Mouse (Mus musculus): ENCODE measurements around the gene Gm6676.
"Not testable (repeated sequence)": the region's sequence is repeated elsewhere in the genome, so short reads cannot be mapped to it uniquely, and the experiment has no call there.

Gene Gm6676

DNA sequence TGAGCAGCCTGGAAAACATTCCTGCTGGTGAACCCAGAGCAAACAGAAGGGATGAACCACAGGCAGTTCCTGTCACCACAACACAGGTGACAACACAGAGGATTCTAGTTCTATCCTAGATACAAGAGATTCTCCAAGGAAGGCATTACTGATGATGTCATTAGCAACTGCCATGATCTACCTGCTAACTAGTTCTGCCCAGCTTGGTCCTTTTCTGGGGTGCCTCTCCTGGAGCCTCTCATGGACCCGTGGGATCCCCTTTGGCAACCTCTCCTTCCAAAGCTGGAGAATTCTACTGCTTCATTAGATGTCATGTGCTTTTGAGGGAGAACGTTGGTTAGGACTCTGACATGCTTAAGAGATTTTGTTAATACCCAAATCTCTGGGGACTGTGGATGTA lies at the start of gene Gm6676:
Gene Gm6676, minus strand, starts transcription at position 101 of the 400 bp plus-strand sequence.
- not testable (repeated sequence) for DNase-seq

DNA sequence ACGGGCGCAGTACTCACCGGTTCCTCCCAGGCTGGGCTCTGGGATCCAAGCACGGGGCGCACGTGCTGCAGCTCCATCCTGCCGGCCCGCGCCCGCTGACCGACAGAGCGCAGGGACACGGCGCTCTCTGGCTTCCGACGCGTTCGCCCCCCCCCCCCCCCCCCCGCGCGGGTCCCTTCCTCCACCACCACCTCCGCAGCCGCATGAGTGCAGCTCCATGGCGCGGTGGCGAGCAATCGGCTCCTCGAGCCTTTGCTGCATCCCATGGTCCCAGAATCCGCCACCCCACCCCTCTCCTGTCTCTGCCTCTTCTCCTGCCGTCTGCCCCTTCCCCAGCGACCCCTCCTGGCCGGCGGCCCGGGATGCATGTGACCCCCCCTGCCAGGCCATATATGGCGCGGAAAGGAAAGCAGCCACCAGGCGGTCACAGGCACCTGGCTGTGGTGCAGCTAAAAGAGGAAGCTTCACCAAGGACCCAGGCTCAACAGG lies 49.3 kb upstream of the Gm6676 start, which contains the start of gene Gm3512:
Gene Gm3512, minus strand, starts transcription at position 51 of the 489 bp plus-strand sequence.
- not testable (repeated sequence) for DNase-seq

DNA sequence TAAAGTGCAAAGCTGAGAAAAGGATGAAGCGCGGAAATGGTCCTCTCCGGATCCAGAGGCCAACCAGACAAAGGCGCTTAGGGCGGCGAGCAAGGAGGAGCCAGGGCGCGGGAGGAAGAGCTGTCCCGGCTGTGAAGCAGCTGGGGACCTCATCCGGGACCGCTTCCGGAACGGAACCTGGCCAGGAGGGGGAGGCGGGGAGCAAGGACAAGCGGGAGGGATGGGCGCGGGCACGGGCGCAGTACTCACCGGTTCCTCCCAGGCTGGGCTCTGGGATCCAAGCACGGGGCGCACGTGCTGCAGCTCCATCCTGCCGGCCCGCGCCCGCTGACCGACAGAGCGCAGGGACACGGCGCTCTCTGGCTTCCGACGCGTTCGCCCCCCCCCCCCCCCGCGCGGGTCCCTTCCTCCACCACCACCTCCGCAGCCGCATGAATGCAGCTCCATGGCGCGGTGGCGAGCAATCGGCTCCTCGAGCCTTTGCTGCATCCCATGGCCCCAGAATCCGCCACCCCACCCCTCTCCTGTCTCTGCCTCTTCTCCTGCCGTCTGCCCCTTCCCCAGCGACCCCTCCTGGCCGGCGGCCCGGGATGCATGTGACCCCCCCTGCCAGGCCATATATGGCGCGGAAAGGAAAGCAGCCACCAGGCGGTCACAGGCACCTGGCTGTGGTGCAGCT lies 19.9 kb downstream of the Gm6676 start:
- DNase-seq: peak in 1 of 2 experiments; percentile 0

- not testable (repeated sequence) for DNase-seq
These were observed 24.7 kb downstream of the Gm6676 start, which contains the start of gene Gm3696 for GRCm38 (mm10) chr14:7100521-7100920. Gm3696 (minus strand) TSS chr14:7100621.
